Mouse (Mus musculus) heart, embryonic 10.5 days (tissue): ENCODE measurements around the gene Cd5. TPM values are rescaled to one million over a fixed set of nuclear protein-coding genes. Genes with fewer than 3 reads are reported as not detected.

Experiments used
- DNase-seq: peaks from one replicate; pipeline ENCODE4 v3.0.0-alpha.2; 2017; ENCODE audit warnings: low spot score
- H3K27ac ChIP-seq: fragments of 300-500 bp; sonication (generic); 2 replicates; pipeline ENCODE4 v1.5.1; 2016; ENCODE audit warnings: mild to moderate bottlenecking
- H3K27me3 ChIP-seq: fragments of 300-500 bp; sonication (generic); 2 replicates; pipeline ENCODE4 v1.6.1; 2016; ENCODE audit warnings: mild to moderate bottlenecking; ENCODE audit not compliant: poor library complexity, insufficient read depth, severe bottlenecking
- H3K36me3 ChIP-seq: fragments of 300-500 bp; sonication (generic); 2 replicates; pipeline ENCODE4 v1.6.1; 2016; ENCODE audit warnings: mild to moderate bottlenecking, moderate library complexity
- H3K4me1 ChIP-seq: fragments of 300-500 bp; sonication (generic); 2 replicates; pipeline ENCODE4 v1.6.1; 2016; ENCODE audit warnings: mild to moderate bottlenecking
- H3K4me3 ChIP-seq: fragments of 300-500 bp; sonication (generic); 2 replicates; pipeline ENCODE4 v1.5.1; 2016; ENCODE audit warnings: mild to moderate bottlenecking, moderate library complexity
- H3K9me3 ChIP-seq: fragments of 300-500 bp; sonication (generic); 2 replicates; pipeline ENCODE4 v1.6.1; 2016; ENCODE audit warnings: mild to moderate bottlenecking, moderate library complexity
- WGBS: fragments of 180-500 bp; shearing (Covaris S2); methylation state at CpG from one replicate; pipeline ENCODE4 v1.1.7; 2016; 5-methylcytosine and 5-hydroxymethylcytosine counted together
- polyA plus RNA-seq: library from polyadenylated mRNA; unstranded; fragments of >200 nt; fragmentation: Nextera tagmentation; extraction: Ambion mirVana; gene quantifications from 2 replicates; pipeline ENCODE4 v1.2.1, GENCODE M21; 2016

Gene Cd5
- polyA plus RNA-seq, 1 experiment from 2014 or later: 0.18 TPM

GRCm38 (mm10) chr19:10707087-10707875 is 31.5 kb downstream of the Cd5 start:
- WGBS: 74% methylated on average over 13 of the region's 13 CpGs
- H3K4me1 ChIP-seq: peaks cover 37% of the 10 kb centered on the region
- no peak overlapping the region for H3K27ac ChIP-seq
- no peaks in the 10 kb centered on the region for H3K9me3 ChIP-seq
- H3K4me3 ChIP-seq: no peak overlapping the region
- peaks cover 34% of the 10 kb centered on the region for H3K36me3 ChIP-seq
- H3K27me3 ChIP-seq: no peaks in the 10 kb centered on the region
- DNase-seq: no peak

GRCm38 (mm10) chr19:10703470-10703869 is 35.3 kb downstream of the Cd5 start:
- H3K27me3 ChIP-seq: no peaks in the 10 kb centered on the region
- peaks cover 55% of the 10 kb centered on the region for H3K4me1 ChIP-seq
- 87% methylated on average over 8 of the region's 8 CpGs for WGBS
- H3K9me3 ChIP-seq: no peaks in the 10 kb centered on the region
- no peak overlapping the region for H3K4me3 ChIP-seq
- DNase-seq: no peak
- H3K36me3 ChIP-seq: peaks cover 11% of the 10 kb centered on the region
- no peak overlapping the region for H3K27ac ChIP-seq

DNA sequence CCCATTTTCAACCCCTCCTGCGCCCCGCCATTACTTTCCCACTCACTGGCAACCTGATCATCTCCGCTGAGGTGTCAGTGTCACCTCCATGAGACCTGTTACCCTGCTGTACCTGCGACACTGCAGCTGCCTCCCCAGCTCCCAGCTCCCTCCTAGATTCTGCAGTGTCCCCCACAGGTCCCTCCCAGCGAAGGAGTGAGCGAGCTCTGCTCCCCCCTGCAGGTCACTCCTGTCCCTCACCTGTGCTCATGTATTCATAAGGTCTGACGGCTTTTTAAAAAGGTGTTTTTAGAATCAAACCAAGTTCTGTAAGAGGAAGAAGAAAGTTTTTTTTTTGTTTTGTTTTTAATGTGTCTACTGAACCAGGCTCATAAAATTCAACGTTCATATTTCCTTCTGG is 36.7 kb downstream of the Cd5 start:
- H3K27ac ChIP-seq: no peak overlapping the region
- WGBS: 74% methylated on average over 8 of the region's 8 CpGs
- DNase-seq: no peak
- H3K9me3 ChIP-seq: no peaks in the 10 kb centered on the region
- no peaks in the 10 kb centered on the region for H3K27me3 ChIP-seq
- no peak overlapping the region for H3K4me3 ChIP-seq
- H3K36me3 ChIP-seq: peaks cover 6% of the 10 kb centered on the region; the same call in 1 of the 2 replicates
- H3K4me1 ChIP-seq: peaks cover 65% of the 10 kb centered on the region

DNA sequence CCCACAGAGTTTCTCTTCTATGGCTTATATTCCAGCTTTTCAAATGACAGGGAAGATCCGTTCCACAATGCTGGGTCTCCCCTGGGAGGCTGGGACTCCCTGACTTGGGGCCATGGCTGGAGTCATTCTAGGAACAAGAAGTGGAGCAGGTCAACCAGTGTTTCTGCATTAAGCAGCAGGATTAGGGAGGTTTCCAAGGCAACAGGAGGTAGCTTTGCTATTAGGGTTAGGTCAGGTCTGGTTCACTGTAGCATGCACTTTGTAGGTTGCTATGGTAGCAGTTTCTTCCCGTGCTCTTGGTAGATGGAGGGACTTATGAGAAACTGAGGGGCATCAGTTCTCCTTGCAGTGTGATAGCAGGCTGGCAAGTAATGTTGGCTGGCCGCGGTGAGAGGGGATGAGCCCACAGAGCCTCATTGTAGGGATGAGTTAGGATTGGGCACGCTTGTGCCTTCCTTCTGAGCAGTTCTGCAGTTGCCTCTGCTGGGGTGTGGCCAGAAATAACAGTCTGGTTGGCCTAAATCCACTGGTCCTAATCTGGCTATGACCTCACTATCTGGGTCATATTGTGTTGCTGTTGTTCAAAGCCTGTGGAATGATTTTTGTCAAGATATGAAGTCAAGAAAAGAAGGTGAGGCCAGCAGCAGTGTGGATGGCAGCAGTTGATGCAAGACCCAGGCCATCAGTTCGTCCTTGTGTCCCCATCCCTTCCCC is 37.6 kb downstream of the Cd5 start:
- WGBS: 79% methylated on average over 6 of the region's 6 CpGs
- DNase-seq: no peak
- no peaks in the 10 kb centered on the region for H3K36me3 ChIP-seq
- no peak overlapping the region for H3K27ac ChIP-seq
- no peak overlapping the region for H3K4me3 ChIP-seq
- H3K9me3 ChIP-seq: no peaks in the 10 kb centered on the region
- no peaks in the 10 kb centered on the region for H3K27me3 ChIP-seq
- H3K4me1 ChIP-seq: peaks cover 65% of the 10 kb centered on the region

DNA sequence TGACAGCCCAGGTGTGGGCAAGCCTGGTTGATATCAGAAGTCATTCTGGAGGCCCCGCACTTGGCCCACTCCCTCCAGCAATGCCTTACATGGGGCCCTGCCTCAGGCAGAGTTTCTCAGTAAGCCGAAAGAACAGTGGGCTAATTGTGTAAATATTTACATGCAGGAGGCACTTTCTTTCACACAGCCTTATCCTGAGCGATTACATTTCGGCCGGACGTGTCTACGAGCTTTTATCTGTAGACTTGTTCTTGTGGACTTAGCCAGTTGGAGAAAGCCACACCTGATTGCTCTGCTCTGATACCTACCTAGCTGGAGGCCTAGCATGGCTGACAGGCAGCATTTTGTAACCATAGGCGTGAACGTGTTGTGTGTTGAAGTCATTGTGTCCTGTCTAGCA is 39.0 kb downstream of the Cd5 start:
- 0 out of 2 replicates have a peak overlapping the region, but pooled peaks have one; percentile 22 for H3K27ac ChIP-seq
- 48% methylated on average over 9 of the region's 9 CpGs for WGBS

GRCm38 (mm10) chr19:10698131-10698991 is 40.4 kb downstream of the Cd5 start:
- Histone ChIP-seq H3K36me3 (no peaks in the 10 kb centered on the region), H3K9me3 (no peaks in the 10 kb centered on the region), H3K4me1 (peaks cover 63% of the 10 kb centered on the region), H3K4me3 (no peak overlapping the region), H3K27ac (peak overlapping the region; percentile 42; the same call in 1 of the 2 replicates), H3K27me3 (no peaks in the 10 kb centered on the region)
- no peak for DNase-seq
- 69% methylated on average over 9 of the region's 9 CpGs for WGBS

More for the DNA sequence above, 39.0 kb downstream of the Cd5 start:
- Histone ChIP-seq H3K36me3 (no peaks in the 10 kb centered on the region), H3K27me3 (no peaks in the 10 kb centered on the region), H3K4me1 (peaks cover 63% of the 10 kb centered on the region), H3K4me3 (no peak overlapping the region), H3K9me3 (no peaks in the 10 kb centered on the region)
- no peak for DNase-seq

GRCm38 (mm10) chr19:10695801-10696200 is 43.0 kb downstream of the Cd5 start:
- no peaks in the 10 kb centered on the region for H3K36me3 ChIP-seq
- H3K9me3 ChIP-seq: no peaks in the 10 kb centered on the region
- DNase-seq: no peak
- H3K4me3 ChIP-seq: no peak overlapping the region
- peak overlapping the region; percentile 69 for H3K27ac ChIP-seq
- H3K4me1 ChIP-seq: peaks cover 59% of the 10 kb centered on the region
- WGBS: 58% methylated on average over 7 of the region's 7 CpGs
- no peaks in the 10 kb centered on the region for H3K27me3 ChIP-seq

DNA sequence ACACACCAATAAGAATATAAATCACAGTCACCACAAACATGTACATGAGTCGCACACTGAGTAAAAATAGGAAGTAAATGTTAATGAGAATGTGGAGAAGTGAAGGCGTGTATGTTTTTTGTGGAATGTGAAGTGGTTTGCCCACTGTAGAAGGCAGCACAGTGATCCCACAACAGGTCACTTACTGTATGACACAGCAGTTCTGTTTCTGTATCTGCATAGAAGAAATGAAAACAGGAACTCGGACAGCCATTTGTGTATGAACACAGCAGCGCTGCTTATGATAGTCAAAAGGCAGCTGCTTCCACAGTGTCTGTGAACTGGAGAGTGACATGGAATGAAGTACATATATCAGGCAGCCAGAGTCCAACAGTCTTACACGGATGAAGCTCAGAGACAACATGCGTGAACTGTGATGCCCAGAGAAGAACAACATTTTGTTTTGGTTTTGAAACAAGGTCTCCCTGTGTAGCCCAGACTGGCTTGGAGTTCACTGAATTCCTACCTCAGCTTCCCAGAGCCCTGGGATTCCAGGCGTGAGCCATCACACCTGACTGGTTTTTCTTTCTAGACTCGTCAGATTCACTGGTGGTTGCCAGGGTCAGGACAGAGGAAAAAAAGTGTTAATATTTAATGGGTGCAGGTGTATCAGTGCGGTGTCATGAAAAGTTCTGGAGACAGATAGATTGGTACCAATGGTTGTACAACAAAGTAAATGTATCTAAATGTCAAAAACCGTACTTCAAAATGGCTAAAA is 44.7 kb downstream of the Cd5 start:
- no peak overlapping the region for H3K27ac ChIP-seq
- peaks cover 60% of the 10 kb centered on the region for H3K4me1 ChIP-seq
- WGBS: 86% methylated on average over 10 of the region's 10 CpGs
- DNase-seq: no peak
- H3K4me3 ChIP-seq: no peak overlapping the region
- H3K27me3 ChIP-seq: no peaks in the 10 kb centered on the region
- no peaks in the 10 kb centered on the region for H3K36me3 ChIP-seq
- H3K9me3 ChIP-seq: no peaks in the 10 kb centered on the region

DNA sequence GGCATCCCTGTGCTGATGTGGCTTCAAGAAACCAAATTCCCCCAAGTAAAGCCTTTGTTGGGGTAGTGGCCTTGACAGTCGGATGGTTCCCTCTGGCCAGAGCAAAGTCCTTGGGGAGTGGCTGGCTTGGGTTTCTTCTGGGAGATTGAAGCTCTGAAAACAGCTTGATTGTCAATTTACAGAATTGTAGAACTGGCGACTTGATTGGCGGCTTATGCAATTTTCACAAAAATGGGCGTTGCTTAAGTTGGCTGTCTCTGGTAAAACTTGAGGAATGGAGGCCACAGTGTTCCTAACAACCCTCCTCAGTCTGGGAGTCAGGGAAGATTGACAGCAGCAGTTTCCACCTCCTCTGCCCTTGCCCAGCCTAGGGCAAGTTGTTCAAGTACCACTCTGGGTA is 46.4 kb downstream of the Cd5 start:
- 89% methylated on average over 4 of the region's 4 CpGs for WGBS
- H3K4me1 ChIP-seq: peaks cover 52% of the 10 kb centered on the region

GRCm38 (mm10) chr19:10691660-10692059 is 47.1 kb downstream of the Cd5 start:
- Histone ChIP-seq H3K9me3 (no peaks in the 10 kb centered on the region), H3K27me3 (no peaks in the 10 kb centered on the region), H3K36me3 (no peaks in the 10 kb centered on the region), H3K4me3 (no peak overlapping the region), H3K4me1 (peaks cover 46% of the 10 kb centered on the region), H3K27ac (peak overlapping the region; percentile 96; the same call in 1 of the 2 replicates)
- 59% methylated on average over 3 of the region's 3 CpGs for WGBS
- DNase-seq: no peak

More for the DNA sequence above, 46.4 kb downstream of the Cd5 start:
- no peak for DNase-seq
- H3K9me3 ChIP-seq: no peaks in the 10 kb centered on the region
- H3K4me3 ChIP-seq: no peak overlapping the region
- peak overlapping the region; percentile 96; the same call in 1 of the 2 replicates for H3K27ac ChIP-seq
- H3K27me3 ChIP-seq: no peaks in the 10 kb centered on the region
- no peaks in the 10 kb centered on the region for H3K36me3 ChIP-seq

GRCm38 (mm10) chr19:10691121-10691520 is 47.7 kb downstream of the Cd5 start:
- Histone ChIP-seq H3K36me3 (no peaks in the 10 kb centered on the region), H3K27me3 (no peaks in the 10 kb centered on the region), H3K4me3 (no peak overlapping the region), H3K27ac (peak overlapping the region; percentile 96; the same call in 1 of the 2 replicates), H3K9me3 (no peaks in the 10 kb centered on the region), H3K4me1 (peaks cover 45% of the 10 kb centered on the region)
- DNase-seq: no peak
- WGBS: 85% methylated on average over 4 of the region's 4 CpGs

- 68% methylated on average over 3 of the region's 3 CpGs for WGBS
- Histone ChIP-seq H3K9me3 (no peaks in the 10 kb centered on the region), H3K4me3 (no peak overlapping the region), H3K27me3 (no peaks in the 10 kb centered on the region), H3K4me1 (peaks cover 38% of the 10 kb centered on the region), H3K36me3 (no peaks in the 10 kb centered on the region), H3K27ac (peak overlapping the region; percentile 96; the same call in 1 of the 2 replicates)
- DNase-seq: no peak
Measured at GRCm38 (mm10) chr19:10690336-10690735, 48.5 kb downstream of the Cd5 start.
